Mouse (Mus musculus) kidney, adult 2 months (tissue): ENCODE data around the gene Maml2. TPM values are rescaled to one million over a fixed set of nuclear protein-coding genes. Genes with fewer than 3 reads are reported as not detected.

Experiments
- DNase-seq: peaks from one replicate; pipeline ENCODE4 v3.0.0; 2021
- H3K27ac ChIP-seq: fragments of 200-500 bp; 2 replicates; pipeline ENCODE4 v1.5.1; 2012; ENCODE audit warnings: low read depth, low read length, control low read depth, inconsistent platforms; ENCODE audit not compliant: insufficient read depth
- H3K27me3 ChIP-seq: fragments of 200-500 bp; replicated peaks from 2 replicates; pipeline ENCODE4 v1.6.1; 2012; ENCODE audit warnings: mild to moderate bottlenecking, moderate library complexity, low read length, inconsistent platforms; ENCODE audit not compliant: control insufficient read depth, insufficient read depth
- H3K36me3 ChIP-seq: fragments of 200-500 bp; 2 replicates; pipeline ENCODE4 v1.6.1; 2012; ENCODE audit warnings: mild to moderate bottlenecking, moderate library complexity, low read length, inconsistent platforms; ENCODE audit not compliant: control insufficient read depth, insufficient read depth
- H3K4me1 ChIP-seq: fragments of 200-500 bp; 2 replicates; pipeline ENCODE4 v1.6.1; 2011; ENCODE audit warnings: low read length; ENCODE audit not compliant: control insufficient read depth, insufficient read depth
- H3K4me3 ChIP-seq: fragments of 200-500 bp; 2 replicates; pipeline ENCODE4 v1.5.1; 2011; ENCODE audit warnings: mild to moderate bottlenecking, low read depth, low read length, control low read depth; ENCODE audit not compliant: insufficient read depth
- CTCF ChIP-seq: fragments of 200-500 bp; conservative IDR thresholded peaks from 2 replicates; pipeline ENCODE4 v1.5.1; 2011; ENCODE audit warnings: low read depth, mild to moderate bottlenecking, control low read depth, low read length, moderate library complexity, mixed read lengths; ENCODE audit not compliant: insufficient read depth, insufficient read length
- POLR2A ChIP-seq: fragments of 200-500 bp; IDR thresholded peaks from one replicate; pipeline ENCODE4 v1.6.1; 2011; ENCODE audit warnings: low read depth, low read length, control low read depth
- WGBS: fragments of 180-500 bp; shearing (Covaris S2); methylation state at CpG from one replicate; pipeline ENCODE4 v1.1.7; 2018; 5-methylcytosine and 5-hydroxymethylcytosine counted together
- polyA plus RNA-seq: library from polyadenylated mRNA; depleted of rRNA; stranded (reverse); fragments of >200 nt; gene quantifications from 2 replicates; pipeline ENCODE4 v1.2.3, GENCODE M21; 2012

Maml2 gene
- polyA plus RNA-seq, 1 experiment: 4.8 TPM

DNA sequence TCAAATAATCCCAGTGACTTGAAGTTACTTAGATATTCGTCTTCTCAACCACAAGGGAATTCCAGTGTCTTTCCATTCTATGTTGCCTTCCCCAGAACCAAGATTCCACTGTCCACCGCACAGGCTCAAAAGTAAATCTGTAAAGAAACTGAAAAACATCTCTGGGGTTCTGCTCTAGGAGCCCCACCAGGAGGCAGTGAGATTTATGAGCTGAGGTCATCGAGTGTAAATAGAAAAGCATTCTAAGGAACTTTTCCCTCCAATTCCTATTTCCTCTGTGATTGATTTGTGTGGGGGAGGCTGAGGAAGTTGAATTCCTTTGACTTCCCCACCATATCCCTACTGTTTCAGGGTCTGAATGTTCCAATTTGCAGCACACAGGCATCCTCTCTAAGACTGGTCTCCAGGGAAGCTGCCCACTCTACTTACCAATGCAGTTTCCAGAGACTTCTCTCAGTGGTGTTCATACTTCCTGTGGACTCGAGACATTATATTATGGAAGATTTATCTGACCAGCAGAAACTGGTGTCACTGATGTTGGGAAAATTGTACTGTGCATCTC lies 261.1 kb downstream of the Maml2 start:
- peaks cover 14% of the 10 kb centered on the region for H3K4me1 ChIP-seq
- H3K4me3 ChIP-seq: no peak overlapping the region
- 25% methylated on average over 4 of the region's 4 CpGs for WGBS
- no peaks in the 10 kb centered on the region for H3K27me3 ChIP-seq
- TF ChIP-seq POLR2A: no peak
- H3K36me3 ChIP-seq: no peaks in the 10 kb centered on the region
- DNase-seq: peak; percentile 31
- peak overlapping the region; percentile 60 for H3K27ac ChIP-seq

DNA sequence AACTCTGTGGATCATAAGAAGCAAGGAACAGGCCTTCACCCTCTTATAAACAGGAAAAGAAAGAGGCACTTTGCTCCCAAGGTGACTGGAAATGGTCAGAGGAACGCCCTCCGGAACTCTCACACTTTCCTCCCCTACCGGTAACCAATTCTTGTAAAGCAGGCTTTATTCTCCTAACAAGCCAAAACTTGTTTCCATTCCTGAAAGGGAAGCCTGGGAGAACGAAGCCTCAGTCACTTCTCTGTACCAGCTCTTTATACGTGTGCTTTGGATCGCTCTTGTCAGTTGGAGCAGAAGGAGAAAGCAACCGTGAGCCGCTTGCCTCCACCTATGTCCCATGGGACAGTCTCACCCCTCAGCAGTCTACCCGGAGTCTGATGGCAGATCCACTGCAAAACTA lies 262.9 kb downstream of the Maml2 start:
- DNase-seq: no peak
- TF ChIP-seq CTCF (no peak), POLR2A (no peak)

DNA sequence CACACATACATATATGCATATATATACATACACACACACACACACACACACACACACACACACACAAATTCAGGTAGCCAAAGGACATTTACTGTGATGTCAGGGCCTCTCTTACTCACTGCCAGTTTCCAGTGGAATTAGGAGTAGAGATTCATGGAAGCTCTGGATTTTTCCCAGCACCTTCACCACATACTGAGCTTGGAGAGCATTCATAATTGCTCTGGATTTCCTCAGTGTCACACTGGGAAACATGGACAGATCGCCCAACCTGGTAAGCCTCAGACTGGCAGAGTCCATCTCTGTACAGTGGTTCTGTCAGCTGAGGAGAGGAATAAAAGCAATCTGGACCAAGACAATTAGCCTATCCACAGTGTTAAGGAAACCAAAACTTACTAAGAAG lies 263.6 kb downstream of the Maml2 start:
- Histone ChIP-seq H3K27me3 (no peaks in the 10 kb centered on the region), H3K4me1 (peaks cover 16% of the 10 kb centered on the region), H3K36me3 (no peaks in the 10 kb centered on the region), H3K4me3 (no peak overlapping the region), H3K27ac (no peak overlapping the region)
- 94% methylated on average over 1 of the region's 1 CpGs for WGBS
- DNase-seq: no peak
- no peak for TF ChIP-seq POLR2A
- no peak for TF ChIP-seq CTCF

More for the DNA sequence above, 262.9 kb downstream of the Maml2 start:
- no peaks in the 10 kb centered on the region for H3K36me3 ChIP-seq
- H3K4me1 ChIP-seq: peaks cover 16% of the 10 kb centered on the region
- no peak overlapping the region for H3K27ac ChIP-seq
- no peak overlapping the region for H3K4me3 ChIP-seq
- no peaks in the 10 kb centered on the region for H3K27me3 ChIP-seq
- 76% methylated on average over 9 of the region's 9 CpGs for WGBS

DNA sequence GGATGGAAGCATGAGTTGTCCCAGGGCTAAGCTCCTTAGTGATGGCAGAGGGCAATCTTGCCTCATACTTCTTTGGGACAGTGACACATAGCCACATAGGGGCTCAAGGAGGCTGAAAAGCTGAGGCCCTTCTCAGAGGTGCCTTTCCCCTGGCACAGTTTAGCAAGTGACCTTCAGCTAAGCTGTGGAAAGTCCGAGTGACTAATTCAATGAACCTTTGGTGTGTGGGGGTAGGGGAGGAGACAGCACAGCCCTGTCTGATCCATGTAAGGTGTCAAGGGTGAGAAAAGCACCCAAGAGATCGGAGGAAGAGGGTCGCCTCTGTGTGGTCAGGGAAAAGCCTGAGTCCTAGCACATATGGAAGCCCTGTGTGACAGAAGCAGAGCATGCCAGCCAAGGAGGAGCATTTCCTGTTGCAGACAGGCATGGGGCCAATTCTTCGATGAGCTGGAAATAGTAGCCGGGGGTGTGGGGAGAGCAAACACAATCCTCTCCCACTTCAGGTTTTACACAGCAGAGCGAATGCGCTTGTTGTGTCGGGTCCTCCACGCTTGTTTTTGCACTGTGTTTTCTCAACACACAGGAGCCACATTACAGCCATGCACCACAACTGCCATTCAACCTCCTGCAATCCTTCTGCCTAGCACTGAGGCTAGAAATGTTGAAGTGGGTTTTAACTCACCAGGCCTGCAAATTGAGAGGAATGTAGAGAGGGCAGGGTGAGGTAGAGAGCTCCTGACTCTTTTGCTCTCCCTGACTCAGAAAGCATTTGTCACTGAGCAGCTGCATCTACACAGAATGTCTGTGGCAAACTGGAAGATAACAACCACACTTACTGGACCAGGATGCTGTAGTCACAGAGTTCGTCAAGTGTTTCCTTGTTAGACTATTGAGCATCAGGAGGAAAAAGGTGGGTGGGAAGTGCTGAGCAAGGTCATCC lies 266.0 kb downstream of the Maml2 start:
- DNase-seq: peak; percentile 63
- 31% methylated on average over 10 of the region's 10 CpGs for WGBS
- Histone ChIP-seq H3K27me3 (no peaks in the 10 kb centered on the region), H3K4me3 (no peak overlapping the region), H3K36me3 (no peaks in the 10 kb centered on the region), H3K4me1 (peaks cover 9% of the 10 kb centered on the region), H3K27ac (peak overlapping the region; percentile 2; the same call in 1 of the 2 replicates)
- TF ChIP-seq POLR2A (no peak), CTCF (no peak)

DNA sequence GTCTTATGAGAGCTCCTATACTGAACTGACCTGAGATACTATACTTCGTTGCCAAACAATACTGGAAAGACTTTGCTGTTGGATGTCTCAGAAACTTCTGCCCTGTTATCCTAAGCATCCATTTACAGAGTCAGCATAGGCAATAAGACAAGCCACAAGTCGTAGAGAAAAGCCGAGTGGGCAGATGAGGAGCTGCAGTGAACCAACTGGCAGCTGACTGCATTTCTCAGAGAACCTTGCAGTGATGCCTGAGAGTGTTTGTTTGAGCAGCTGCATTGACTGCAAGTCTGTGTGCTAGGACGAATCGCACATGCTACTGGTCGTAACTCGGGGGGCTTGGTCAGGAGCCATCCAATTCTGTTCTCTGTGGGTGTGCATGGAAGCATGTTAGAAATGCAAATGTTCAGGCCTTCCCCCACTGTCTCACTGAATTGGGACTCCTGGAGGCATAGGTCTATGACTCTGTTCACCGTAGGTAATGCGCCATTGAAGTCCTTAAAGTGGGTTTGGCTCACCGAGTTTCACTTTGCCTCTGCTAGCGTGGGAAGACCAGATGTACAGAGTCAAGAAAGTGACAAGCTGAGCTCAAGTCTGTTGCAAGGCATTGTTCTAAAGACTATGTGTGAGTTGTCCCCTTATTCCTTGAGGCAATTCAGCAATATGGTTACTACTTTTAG lies 267.7 kb downstream of the Maml2 start:
- no peak overlapping the region for H3K4me3 ChIP-seq
- TF ChIP-seq POLR2A (no peak), CTCF (no peak)
- H3K27me3 ChIP-seq: no peaks in the 10 kb centered on the region
- no peaks in the 10 kb centered on the region for H3K36me3 ChIP-seq
- peaks cover 8% of the 10 kb centered on the region for H3K4me1 ChIP-seq
- WGBS: 81% methylated on average over 11 of the region's 11 CpGs
- DNase-seq: no peak
- H3K27ac ChIP-seq: no peak overlapping the region

DNA sequence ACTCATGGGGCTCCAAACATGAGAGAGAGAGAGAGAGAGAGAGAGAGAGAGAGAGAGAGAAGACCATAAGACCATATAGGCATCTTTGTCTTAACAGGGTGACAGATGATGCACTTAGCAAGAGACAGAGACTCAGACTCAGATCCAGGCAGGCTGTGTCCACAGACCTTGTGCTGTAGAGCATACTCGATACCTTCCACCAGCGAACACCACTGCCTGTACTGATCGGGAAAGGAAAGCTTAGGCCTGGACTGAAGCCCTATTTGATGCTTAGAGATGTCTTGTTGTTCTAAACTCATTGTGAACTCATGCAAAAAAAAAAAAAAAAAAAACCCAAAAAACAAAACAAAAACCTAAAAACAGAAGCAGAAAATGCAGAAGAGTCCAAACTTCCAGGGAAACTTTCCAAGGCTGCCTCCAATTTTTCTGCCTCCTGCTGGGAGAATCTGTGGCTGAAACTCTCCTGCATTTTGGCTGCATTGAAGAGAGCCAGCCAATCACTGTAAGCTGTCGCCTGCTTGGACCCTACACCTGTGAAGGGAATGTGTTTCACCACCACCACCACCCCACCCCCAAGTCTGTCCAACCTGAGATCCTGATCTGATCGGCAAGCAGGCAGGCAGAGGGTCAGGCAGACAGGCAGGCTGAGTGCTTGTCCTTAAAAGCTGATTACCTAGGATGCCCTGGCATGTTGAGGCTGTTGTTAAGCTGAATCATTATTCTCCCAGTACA lies 268.6 kb downstream of the Maml2 start:
- Histone ChIP-seq H3K27ac (no peak overlapping the region), H3K4me1 (peaks cover 8% of the 10 kb centered on the region), H3K36me3 (no peaks in the 10 kb centered on the region), H3K27me3 (no peaks in the 10 kb centered on the region), H3K4me3 (no peak overlapping the region)
- DNase-seq: no peak
- WGBS: 82% methylated on average over 5 of the region's 5 CpGs
- no peak for TF ChIP-seq CTCF
- no peak for TF ChIP-seq POLR2A
